Mouse (Mus musculus): ENCODE measurements around the gene Snrpc.
"Not testable (repeated sequence)": the region's sequence is repeated elsewhere in the genome, so short reads cannot be mapped to it uniquely, and the experiment has no call there.

Gene Snrpc

DNA sequence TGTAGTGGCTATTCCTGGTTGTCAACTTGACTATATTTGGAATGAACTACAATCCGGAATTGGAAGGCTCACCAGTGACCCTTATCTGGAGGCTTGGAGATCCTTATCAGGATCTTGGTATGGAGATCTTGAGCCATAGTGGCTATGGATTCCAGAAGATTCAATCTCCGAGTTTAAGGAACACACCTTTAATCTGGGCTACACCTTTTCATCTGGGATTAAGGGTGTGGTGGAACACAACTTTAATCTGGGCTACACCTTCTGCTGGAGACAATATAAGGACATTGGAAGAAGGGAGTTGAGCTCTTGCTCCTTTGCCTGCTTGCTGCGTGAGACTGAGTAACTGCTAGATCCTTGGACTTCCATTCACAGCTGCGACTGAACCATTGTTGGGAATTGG lies at the start of gene Snrpc:
Gene Snrpc (plus strand): TSS at position 301 of the 400 bp plus-strand sequence.
- not testable (repeated sequence) for DNase-seq (ENCODE audit: low spot score in 2 of 2)

DNA sequence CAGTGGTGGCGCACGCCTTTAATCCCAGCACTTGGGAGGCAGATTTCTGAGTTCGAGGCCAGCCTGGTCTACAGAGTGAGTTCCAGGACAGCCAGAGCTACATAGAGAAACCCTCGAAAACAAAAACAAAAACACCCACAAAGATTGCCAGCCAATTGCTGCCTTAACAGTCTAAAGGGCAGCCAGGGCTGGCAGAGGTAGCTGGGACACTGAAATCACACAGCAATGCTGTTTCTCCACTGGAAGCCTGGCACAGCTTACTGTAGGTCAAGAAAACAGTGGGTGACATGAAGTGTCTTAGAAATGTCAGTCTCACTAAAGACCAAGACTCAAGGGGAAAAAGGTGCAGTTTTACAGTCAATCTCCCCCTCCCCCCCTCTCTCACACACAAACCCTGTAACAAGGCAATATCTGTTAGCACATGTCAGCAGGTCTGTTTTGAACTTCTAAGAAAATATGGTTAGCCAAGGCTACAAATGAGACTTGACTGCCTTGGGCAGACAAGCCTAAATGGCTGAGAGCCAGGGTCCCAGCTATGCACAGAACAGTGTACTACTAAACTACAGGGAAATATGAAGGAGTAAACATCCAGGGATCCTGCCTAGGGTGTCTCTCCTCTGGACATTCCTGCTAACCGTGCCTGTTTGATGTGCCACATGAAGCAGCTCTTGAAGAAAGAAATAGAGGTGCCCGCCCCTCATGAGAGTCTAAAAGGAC lies 49.3 kb upstream of the Snrpc start:
- DNase-seq (ENCODE audit: low spot score in 2 of 2) = no peak

DNA sequence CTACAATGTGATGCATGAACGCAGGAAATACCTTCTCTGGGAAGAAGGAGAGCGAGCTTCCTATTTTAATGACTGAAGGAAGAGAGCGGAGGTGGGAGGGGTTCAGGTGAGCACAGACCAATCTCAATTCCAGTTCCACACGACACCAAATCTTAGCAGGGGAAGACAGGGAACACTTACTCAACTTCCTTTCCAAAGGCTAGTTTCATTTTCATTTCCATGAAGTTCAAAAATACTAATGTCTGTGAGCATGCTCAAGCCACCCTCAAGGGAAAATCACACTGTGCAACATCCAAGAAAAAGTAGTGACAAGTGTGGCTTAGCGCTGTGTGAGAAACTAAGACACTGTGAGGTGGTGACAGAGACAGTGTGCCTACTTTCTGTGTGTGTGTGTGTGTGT lies 47.9 kb upstream of the Snrpc start:
- no peak for DNase-seq (ENCODE audit: low spot score in 2 of 2)

DNA sequence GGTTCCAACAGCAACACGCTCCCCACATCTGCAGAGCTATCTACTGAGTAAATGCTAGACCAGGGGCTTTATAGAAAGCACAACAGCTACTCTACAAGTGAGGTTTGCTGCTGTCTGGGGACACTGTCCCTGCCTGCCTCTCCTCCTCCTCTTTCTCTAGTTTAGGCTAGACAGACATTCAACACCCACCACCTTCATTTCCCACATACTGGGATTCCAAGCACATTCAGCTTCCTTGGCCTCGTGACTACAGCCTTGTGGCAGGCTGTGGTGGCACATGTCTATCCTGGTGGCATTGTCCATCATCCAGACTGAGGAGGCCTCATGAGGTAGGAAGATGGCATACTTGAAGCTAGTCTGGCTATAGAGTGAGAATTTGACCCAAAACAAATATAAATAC lies 47.0 kb upstream of the Snrpc start:
- no peak for DNase-seq (ENCODE audit: low spot score in 2 of 2)

DNA sequence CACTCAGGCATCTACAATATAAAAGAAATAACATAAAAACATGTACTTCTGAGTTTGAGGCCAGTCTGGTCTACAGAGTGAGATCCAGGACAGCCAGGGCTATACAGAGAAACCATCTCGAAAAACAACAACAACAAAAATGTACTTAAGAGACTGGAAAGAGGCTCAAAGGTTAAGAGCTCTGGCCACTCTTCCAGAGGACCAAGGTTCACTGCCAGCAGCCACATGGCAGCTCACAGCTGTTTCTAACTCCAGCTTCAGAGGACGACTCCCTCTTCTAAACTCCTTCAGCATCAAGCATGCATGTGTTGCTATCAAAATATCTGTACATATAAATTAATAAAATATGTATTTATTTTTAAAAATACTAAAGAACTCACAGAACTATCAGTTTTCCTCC lies 46.4 kb upstream of the Snrpc start:
- DNase-seq (ENCODE audit: low spot score in 2 of 2) = no peak

DNA sequence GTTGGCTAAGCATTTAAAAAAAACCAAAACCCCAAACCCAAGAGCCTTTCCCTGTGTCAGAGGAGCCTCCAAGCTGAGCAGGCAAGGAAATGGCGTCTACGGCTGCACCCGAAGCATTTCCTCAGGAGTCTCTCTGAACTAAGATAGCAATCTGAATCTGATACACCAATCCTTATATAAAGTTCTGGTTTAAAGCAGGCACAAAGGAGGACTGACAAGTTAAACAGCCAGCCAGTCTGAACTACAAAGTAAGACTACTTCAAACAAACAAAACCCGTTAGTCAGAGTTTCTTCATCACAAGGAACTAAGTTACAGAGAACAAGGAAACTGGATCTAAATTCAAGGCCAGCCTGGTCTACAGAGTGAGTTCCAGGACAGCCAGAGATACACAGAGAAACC lies 45.4 kb upstream of the Snrpc start:
- DNase-seq (ENCODE audit: low spot score in 2 of 2) = no peak

DNA sequence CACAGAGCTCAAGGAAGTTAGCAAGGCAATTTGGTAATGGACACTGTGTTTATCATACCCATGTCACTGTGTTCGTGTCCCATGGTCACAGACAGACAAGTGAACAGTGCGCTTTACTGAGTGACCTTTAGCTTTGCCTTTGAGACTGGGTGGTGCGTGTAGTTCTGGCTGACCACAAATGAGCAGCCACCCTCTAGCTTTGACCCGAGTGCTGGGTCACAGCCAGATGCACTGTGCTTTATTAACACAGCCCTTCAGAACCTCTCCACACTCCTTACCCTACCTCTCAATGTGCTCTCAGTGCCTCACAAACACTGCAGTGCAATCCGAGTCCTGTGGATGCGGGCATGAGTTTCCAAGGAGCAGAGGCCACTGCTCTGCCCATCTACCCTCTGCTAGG lies 44.8 kb upstream of the Snrpc start:
- DNase-seq (ENCODE audit: low spot score in 2 of 2) = no peak

DNA sequence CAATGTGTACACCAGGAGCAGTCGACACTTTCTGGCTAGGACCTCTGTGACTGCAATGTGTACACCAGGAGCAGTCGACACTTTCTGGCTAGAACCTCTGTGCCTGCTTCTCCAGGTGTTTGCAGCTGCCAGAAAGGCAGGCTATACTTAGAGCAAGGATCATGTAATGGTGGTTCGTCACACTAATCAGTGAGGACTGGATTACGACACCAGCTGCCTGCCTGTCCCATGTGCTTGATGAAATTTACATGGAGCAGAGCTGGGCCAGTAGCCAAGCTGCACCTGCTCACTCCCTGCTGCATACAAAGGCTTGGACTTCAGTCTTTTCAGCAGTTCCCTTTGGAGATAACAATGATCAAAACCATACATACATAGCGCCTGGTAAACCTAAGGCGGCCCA lies 41.2 kb upstream of the Snrpc start:
- DNase-seq (ENCODE audit: low spot score in 2 of 2) = no peak

DNA sequence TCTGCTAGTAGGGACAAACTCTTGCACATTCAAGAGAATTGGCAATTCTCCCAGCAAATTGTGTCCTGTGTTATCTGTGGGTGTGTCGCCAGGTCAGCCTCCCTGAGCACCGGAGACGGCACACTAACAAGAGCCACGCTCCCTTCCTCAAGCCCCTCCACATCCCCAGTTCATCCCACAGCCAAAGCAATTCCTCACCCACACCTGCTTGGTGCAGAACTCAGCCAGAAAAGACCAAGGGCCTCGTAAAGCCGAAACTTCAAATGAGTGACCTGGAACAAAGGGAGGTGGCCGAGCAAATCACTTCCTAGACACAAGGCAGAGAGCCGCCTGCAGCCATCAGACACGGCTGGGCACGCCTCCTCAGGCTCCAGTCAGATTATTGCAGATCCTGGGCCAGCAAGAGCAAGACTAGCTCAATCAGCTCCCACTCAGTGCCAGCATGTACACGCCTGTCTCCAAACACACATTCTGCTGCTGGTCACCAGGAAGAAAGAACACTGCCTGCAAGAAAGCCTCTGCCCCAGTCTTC lies 40.5 kb upstream of the Snrpc start:
- peak in 1 of 2 experiments; percentile 37 for DNase-seq (ENCODE audit: low spot score in 2 of 2)

DNA sequence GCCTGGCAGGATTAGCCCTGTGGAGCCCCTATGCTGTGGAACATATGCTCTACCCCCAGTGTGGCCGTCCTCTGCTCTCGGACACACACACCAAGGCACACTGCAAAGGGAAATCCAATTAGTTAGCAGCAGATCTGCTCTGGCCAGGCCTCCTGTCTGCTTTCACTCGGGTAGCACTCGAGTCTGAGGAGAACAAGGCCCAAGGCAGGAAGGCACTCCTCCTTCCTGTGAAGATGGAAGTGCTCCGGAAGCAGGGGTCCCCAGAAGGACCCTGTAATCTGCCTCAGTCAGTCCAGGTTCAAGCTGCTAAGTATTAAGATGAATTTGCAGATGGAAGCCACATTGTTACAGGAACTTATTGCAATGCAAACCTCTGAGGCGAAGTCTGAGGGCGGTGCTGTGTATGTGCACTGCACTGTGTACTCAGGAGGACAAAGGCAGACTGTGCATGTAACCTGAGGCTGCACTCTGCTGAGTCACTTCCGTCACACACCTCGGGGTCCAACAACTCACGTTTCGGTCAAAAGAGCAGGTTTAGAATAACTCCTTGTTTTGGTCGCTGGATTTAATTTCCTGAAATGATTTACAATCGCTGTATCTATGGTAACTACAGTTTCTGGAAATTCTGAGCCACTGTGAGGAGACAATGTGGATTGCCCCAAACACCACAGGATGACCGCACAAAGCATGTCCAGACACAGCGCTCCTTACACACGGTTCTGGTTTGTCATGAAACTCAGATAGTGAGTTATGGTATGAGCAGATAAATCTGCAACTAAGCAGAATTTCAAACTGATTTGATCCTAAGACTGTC lies 38.0 kb upstream of the Snrpc start:
- no peak for DNase-seq (ENCODE audit: low spot score in 2 of 2)

DNA sequence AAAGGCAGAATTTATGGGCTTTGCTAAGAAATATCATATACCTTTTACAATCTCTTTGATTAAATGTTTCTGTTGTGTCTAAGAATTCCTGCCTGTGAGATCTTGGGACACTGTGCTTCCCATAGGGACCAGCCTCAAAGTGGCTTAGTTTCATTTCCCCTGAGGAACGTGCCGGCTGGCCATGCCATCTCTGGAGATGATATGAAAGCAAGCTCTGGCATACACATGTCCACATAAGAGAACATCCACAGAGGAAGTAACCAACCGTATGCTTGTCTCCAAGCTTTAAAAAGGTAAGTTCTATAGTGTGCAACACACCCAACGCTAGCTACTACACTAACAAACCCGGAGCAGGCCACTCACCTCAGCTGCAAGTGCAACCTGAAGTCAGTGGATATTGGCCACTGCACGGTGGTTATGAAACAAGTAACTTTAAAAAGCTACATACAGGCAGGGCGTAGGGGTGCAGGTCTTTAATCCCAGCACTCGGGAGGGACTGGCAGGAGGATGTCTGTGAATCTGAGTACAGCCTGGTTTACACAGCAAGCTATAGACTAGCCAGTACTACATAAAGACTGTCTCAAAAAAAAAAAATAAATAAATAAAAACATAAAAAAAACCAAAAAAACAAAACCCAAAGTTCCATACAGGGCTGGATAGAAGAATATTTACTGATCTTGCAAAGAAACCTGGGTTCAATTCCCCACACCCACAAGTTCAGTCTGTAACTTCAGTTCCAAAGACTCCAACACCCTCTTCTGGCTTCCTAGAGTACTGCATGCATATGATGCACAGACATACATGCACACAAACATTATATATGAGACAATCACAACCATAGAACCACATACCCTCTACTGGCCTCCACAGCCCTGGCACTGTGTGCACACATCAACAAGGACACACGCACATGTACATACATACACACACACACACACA lies 37.0 kb upstream of the Snrpc start:
- DNase-seq (ENCODE audit: low spot score in 2 of 2) = no peak

DNA sequence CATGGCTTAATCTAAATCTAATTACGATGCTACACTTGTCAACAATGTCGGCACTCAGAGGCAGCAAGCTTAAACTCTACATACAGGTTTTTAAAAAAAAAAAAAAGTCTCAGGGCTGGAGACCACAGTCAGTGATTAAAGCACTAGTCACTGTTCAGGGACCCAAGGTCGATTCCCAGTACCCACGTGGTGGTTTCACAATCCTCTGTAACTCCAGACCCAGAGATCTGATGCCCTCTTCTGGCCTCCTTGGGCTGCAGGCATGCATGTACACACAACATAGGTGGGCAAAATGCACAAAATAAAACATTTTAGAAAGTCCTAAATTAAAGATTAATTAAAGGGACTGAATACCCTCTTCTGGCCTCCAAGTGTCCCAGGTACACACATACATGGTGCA lies 34.2 kb upstream of the Snrpc start:
- no peak for DNase-seq (ENCODE audit: low spot score in 2 of 2)

DNA sequence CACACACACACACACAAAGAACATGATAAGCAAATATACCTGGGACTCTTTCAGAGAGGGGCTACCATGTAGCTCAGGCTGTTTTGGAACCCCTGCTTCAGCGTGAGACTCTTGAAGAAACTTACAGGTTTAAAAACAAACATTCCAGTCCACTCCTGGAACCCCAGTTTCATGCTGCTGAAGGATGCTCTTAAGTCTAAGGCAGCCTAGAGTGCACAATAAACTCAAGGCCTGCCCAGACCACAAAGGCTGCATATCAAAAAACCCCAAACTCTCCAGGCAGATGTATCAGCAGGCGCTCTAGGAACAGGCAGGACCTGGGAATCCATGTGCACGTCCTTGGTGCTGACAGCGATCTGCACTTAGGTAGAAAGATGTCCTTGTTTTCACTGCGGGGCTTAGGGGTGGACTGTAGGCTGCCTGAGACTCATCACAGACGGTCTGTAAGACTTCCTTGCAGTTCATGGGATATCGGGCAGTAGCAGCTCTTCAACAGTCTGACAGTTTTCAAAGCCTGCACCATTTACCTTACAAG lies 33.7 kb upstream of the Snrpc start:
- DNase-seq (ENCODE audit: low spot score in 2 of 2) = no peak

DNA sequence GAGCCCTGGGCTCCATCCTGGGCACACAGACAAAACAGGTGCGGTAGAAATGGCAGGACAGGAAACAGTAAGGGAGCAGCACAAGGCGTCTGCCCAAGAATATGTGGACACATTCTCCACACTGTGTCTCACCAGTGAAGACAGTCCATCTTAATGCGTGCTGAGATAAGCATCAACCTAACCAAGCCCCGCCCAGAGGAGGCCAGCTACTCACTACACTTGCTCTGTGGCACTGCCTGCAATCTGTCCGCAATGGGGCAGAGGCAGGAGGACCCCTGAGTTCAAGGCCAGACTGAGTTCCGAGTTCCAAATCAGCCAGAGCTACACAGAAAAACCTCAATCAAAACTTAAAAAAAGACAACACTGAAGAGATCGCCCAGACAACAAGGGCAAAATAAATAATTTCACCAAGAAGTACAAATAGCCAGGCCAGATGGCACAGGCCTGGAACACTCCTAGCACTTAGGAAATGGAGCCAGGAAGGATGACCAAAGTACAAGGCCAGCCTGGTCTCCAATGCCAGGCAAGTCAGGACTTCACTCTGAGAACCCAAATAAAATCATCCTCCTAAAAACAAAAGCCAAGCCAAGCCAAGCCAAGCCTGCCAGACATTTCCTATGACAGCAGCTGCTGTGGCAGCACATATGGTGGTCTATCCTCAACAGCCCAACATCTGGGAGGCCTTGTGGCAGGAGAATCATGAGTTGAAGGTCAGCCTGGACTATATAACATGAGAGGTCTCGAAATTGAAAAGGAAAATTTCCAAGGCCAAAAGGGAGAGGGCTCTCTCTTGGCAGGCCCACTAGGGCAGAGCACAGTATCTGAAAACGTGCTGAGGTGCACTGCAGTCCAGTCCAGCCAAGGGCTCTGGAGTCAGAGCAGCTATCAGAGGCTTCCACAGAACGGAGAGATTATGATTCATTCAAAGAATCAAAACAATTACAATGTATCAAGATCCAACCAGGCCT lies 32.9 kb upstream of the Snrpc start:
- no peak for DNase-seq (ENCODE audit: low spot score in 2 of 2)

DNA sequence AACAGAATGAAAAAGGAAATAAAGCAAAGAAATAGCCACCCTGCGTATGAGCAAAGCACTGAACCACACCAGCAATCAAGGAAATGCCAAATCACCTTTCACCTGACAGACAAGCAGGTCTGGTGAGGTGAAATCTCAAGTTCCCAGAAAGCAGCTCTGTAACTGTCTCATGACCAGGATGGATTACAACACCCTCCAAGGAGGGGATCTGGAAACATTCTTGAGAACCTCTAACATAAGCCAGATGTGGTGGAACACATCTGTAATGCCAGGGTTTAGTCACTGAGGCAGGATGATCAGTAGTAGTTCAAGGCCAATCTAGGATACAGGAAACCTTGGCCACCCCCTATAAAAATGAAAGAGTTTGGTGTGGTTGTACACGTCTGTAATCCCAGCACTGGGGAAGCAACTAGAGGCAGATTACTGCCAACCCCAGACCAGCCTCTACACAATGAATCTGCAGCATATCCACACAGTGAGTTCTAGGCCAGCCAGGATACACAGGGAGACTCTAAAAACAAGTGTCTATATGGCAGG lies 30.3 kb upstream of the Snrpc start:
- DNase-seq (ENCODE audit: low spot score in 2 of 2) = no peak

DNA sequence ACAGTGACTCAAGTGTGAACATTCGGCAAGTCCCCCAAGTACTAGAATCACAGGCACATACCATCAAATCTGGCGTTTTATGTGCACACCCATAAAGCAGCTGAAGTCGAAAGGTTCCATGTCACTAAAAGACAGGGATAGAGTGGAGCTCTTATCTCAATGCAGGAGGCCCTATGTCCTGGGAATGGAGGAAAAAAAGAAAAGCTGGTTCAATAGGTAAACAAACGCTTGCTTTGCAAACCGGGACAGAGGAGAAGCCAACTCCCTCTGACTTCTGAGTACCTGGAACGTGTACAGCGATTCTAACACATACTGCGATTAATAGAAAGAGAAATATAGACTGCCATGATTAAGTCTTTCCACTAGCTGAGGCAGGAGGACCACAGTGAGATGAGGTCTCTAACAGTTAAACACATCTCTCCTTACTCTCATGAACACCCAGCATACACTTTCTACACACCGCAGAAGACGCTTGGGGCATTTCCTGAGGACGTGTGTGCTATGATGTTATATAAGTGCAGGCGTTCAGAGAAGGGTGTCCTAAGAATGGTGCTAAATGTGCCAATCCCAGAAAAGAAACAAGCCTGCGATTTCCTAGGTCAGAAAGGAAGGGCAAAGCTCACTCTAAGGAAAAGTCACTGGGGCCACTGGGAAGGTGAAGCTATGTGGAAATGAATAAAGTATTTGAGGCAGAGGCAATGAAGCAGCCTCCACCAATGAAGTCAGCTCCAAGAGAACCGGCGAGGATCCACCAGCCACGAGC lies 27.2 kb upstream of the Snrpc start:
- DNase-seq (ENCODE audit: low spot score in 2 of 2) = no peak

DNA sequence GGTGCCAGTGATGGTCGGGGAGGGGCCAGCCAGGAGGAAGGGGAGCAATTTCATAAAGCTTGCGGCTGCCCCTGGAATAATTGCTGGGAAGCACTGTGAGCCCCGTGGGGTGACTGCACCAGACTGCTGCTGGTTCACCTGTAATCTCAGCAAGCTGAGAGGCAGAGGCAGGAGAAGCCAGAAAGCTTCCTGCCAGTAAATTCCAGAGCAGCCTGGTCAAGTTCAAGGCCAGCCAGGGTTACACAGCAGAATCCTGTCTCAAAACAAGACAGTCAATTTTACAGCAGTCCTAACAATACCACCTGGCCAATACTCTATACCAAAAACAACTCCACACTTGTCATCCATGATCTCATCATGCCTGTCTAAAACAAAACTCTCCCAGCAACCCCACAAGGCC lies 26.0 kb upstream of the Snrpc start:
- no peak for DNase-seq (ENCODE audit: low spot score in 2 of 2)

DNA sequence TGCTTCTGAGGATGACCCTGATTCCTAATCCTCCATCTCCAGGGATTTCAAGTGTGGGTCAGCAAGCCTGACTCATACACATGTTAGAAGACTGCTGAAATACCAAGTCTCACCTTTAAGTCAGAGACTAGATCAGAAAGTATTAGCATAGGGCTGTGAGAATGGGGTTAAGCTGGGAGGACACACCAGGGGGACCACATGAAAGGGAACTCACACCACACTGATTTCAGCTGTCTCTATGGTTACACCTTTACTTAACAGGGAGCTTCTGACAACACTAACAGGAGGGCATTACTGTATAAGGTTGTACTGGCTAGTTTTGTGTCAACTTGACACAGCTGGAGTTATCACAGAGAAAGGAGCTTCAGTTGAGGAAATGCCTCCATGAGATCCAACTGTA lies 23.3 kb upstream of the Snrpc start:
- DNase-seq (ENCODE audit: low spot score in 2 of 2) = no peak

DNA sequence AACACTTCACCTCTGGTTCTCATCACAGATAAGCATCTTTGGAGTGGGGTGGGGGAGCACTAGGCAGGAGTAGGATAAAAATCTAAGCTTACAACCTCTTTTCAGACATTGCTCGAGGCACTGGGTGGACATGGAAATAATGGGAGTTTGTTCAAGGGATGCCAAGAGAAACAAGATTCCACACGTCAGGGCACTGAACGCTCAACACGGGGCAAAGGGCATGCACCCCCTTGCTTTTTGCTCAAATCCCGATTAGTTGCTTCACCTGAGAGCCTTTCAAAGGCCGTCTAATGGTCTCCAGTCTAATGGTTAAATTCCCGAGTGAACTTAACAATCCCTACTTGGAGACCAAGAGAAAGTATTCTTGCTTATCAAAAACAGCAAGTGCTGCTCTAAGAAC lies 18.9 kb upstream of the Snrpc start:
- DNase-seq (ENCODE audit: low spot score in 2 of 2) = no peak
